ENCODE assay signal across 7 mouse cellular contexts in genomic region chr14:73474636-73475093, GRCm38 (mm10). TPM values are rescaled to one million over a fixed set of nuclear protein-coding genes. Genes with fewer than 3 reads are reported as not detected.
A peak's percentile ranks its signal among the peaks of the same experiment; 100 is the strongest.
DNase-seq lines count a peak whose midpoint lies in the region; ATAC-seq and TF ChIP-seq lines count a peak whose summit lies in the region.

No protein-coding gene starts in this region.

- no peak overlapping the region for H3K4me2 ChIP-seq in liver, embryonic 16.5 days (ENCODE audit: low read depth, low read length)

- H3K27ac ChIP-seq in liver, embryonic 16.5 days (ENCODE audit: low read length), result no peak overlapping the region
- peak overlapping the region; percentile 15; the same call in 1 of the 2 replicates for H3K27ac ChIP-seq in olfactory bulb, adult 2 months (ENCODE audit: insufficient read depth, low read depth, low read length)

- peaks cover 3% of the 10 kb centered on the region for H3K4me1 ChIP-seq in liver, embryonic 16.5 days (ENCODE audit: control insufficient read depth, low read depth, low read length)
- H3K4me1 ChIP-seq in olfactory bulb, adult 2 months (ENCODE audit: control insufficient read depth, insufficient read depth, low read length), result peaks cover 20% of the 10 kb centered on the region

- TF ChIP-seq CTCF in olfactory bulb, adult 2 months (IDR thresholded peaks at IDR 0.05; ENCODE audit: insufficient read depth, low read depth, low read length), result no peak

- no peaks in the 10 kb centered on the region for H3K36me3 ChIP-seq in liver, embryonic 16.5 days (ENCODE audit: control insufficient read depth, insufficient read depth)

- no peaks in the 10 kb centered on the region for H3K27me3 ChIP-seq in liver, embryonic 16.5 days (ENCODE audit: control insufficient read depth, insufficient read depth, low read depth, low read length)

- no peak overlapping the region for H3K9ac ChIP-seq in liver, embryonic 16.5 days (ENCODE audit: low read depth, low read length)

- H3K4me3 ChIP-seq in liver, embryonic 16.5 days (ENCODE audit: low read depth, low read length), result no peak overlapping the region
- H3K4me3 ChIP-seq in olfactory bulb, adult 2 months (ENCODE audit: insufficient read depth, low read depth, low read length), result no peak overlapping the region

- ATAC-seq in liver, embryonic 16.5 days (ENCODE audit: low read depth), result 0 out of 2 replicates have a peak, but pooled peaks have one; percentile 27

- no peak for TF ChIP-seq POLR2A in olfactory bulb, adult 2 months (IDR thresholded peaks at IDR 0.05; ENCODE audit: insufficient read depth, low read depth, low read length)

- WGBS in liver, embryonic 16.5 days (ENCODE audit: insufficient replicate concordance), result 5% methylated on average over 7 of the region's 7 CpGs
- WGBS in olfactory bulb, adult 2 months, result 3% methylated on average over 7 of the region's 7 CpGs

- DNase-seq in urinary bladder, postnatal 14 days (ENCODE audit: low spot score), result peak; percentile 34
- DNase-seq in urinary bladder, postnatal 25 days (ENCODE audit: low spot score), result no peak
- DNase-seq in c-Kit-positive CD71-positive TER-119-positive erythroid progenitor cells, embryonic 14.5 days (ENCODE audit: low spot score), result peak; percentile 10
- peak; percentile 42 to 73 for DNase-seq in frontal cortex, adult 2 months (ENCODE audit: extremely low spot score in 1 of 2, low spot score in 1 of 2)
- DNase-seq in kidney, adult 9 months, result peak; percentile 78

- no peaks in the 10 kb centered on the region for H3K9me3 ChIP-seq in liver, embryonic 16.5 days (replicated peaks; ENCODE audit: control insufficient read depth, low read length)

RNA-seq across cellular contexts. Expression of gene Med4, which starts 35.2 kb away (rescaled TPM):
- 39.8 and 43.5 TPM in 2 replicates for polyA plus RNA-seq in frontal cortex, adult 2 months (2012; rRNA removed)
- 24.4 and 26.5 TPM in 2 replicates for polyA plus RNA-seq in liver, embryonic 16.5 days (2015; fragmentation: Nextera tagmentation; extraction: Ambion mirVana)
- polyA plus RNA-seq in olfactory bulb, adult 2 months (2012; ENCODE audit: insufficient read depth, insufficient read length, low replicate concordance, missing spikeins), result not detected in 2 replicates

RNA-seq across cellular contexts. Expression of gene Sucla2, which starts 50.5 kb away (rescaled TPM):
- 102 and 127 TPM in 2 replicates for polyA plus RNA-seq in frontal cortex, adult 2 months (2012; rRNA removed)
- 46.9 and 49.9 TPM in 2 replicates for polyA plus RNA-seq in liver, embryonic 16.5 days (2015; fragmentation: Nextera tagmentation; extraction: Ambion mirVana)
- polyA plus RNA-seq in olfactory bulb, adult 2 months (2012; ENCODE audit: insufficient read depth, insufficient read length, low replicate concordance, missing spikeins), result 392 TPM in 1 of 2 replicates, not detected in the other
